Mouse (Mus musculus): ENCODE data around the gene Samd4b. TPM values are rescaled to one million over a fixed set of nuclear protein-coding genes. Genes with fewer than 3 reads are reported as not detected.
A peak's percentile ranks its signal among the peaks of the same experiment; 100 is the strongest.

Gene Samd4b
- polyA plus RNA-seq, 1 experiment from 2014 or later, result 18.5 TPM

- Histone ChIP-seq H3K9me3 (no peaks in the 10 kb centered on the region), H3K4me2 (no peak overlapping the region), H3K36me3 (no peaks in the 10 kb centered on the region), H3K9ac (no peak overlapping the region), H3K27me3 (replicated peaks) (no peaks in the 10 kb centered on the region), H3K4me1 (0 out of 2 replicates have a peak, but pooled peaks cover 3% of the 10 kb centered on the region), H3K27ac (no peak overlapping the region), H3K4me3 (replicated peaks) (no peak overlapping the region)
- 71% methylated on average over 5 of the region's 5 CpGs for WGBS
- no peak for ATAC-seq (ENCODE audit: insufficient read depth, low FRiP score, low read depth)
Measured at GRCm38 (mm10) chr7:28603136-28603535, 5.2 kb upstream of the Samd4b start.

- ATAC-seq (ENCODE audit: insufficient read depth, low FRiP score, low read depth), result no peak
- Histone ChIP-seq H3K4me3 (replicated peaks) (no peak overlapping the region), H3K9ac (no peak overlapping the region), H3K27me3 (replicated peaks) (no peaks in the 10 kb centered on the region), H3K9me3 (no peaks in the 10 kb centered on the region), H3K4me2 (no peak overlapping the region), H3K27ac (no peak overlapping the region), H3K36me3 (no peaks in the 10 kb centered on the region), H3K4me1 (peaks cover 7% of the 10 kb centered on the region)
- 20% methylated on average over 7 of the region's 7 CpGs for WGBS
Measured at GRCm38 (mm10) chr7:28601668-28602067, 3.7 kb upstream of the Samd4b start.

GRCm38 (mm10) chr7:28601029-28601428 is 3.1 kb upstream of the Samd4b start:
- H3K36me3 ChIP-seq, result no peaks in the 10 kb centered on the region
- H3K9ac ChIP-seq, result no peak overlapping the region
- 10% methylated on average over 11 of the region's 11 CpGs for WGBS
- no peak overlapping the region for H3K4me3 ChIP-seq (replicated peaks)
- H3K27ac ChIP-seq, result no peak overlapping the region
- no peak for ATAC-seq (ENCODE audit: insufficient read depth, low FRiP score, low read depth)
- no peak overlapping the region for H3K4me2 ChIP-seq
- peaks cover 13% of the 10 kb centered on the region for H3K4me1 ChIP-seq
- H3K9me3 ChIP-seq, result no peaks in the 10 kb centered on the region
- H3K27me3 ChIP-seq (replicated peaks), result no peaks in the 10 kb centered on the region

- no peak for ATAC-seq (ENCODE audit: insufficient read depth, low FRiP score, low read depth)
- Histone ChIP-seq H3K4me3 (replicated peaks) (no peak overlapping the region), H3K9ac (no peak overlapping the region), H3K36me3 (no peaks in the 10 kb centered on the region), H3K9me3 (no peaks in the 10 kb centered on the region), H3K4me1 (peaks cover 33% of the 10 kb centered on the region), H3K27me3 (replicated peaks) (no peaks in the 10 kb centered on the region), H3K4me2 (no peak overlapping the region), H3K27ac (peak overlapping the region; percentile 12; the same call in 1 of the 2 replicates)
- WGBS, result 56% methylated on average over 2 of the region's 2 CpGs
Measured at GRCm38 (mm10) chr7:28598951-28599350, 1.0 kb upstream of the Samd4b start.

- peak overlapping the region; percentile 71 for H3K4me2 ChIP-seq
- 3% methylated on average over 9 of the region's 9 CpGs for WGBS
- peak overlapping the region; percentile 68 for H3K4me3 ChIP-seq (replicated peaks)
- H3K27ac ChIP-seq, result peak overlapping the region; percentile 90
- H3K4me1 ChIP-seq, result peaks cover 50% of the 10 kb centered on the region
- peak overlapping the region; percentile 56 for H3K9ac ChIP-seq
- H3K36me3 ChIP-seq, result no peaks in the 10 kb centered on the region
- no peaks in the 10 kb centered on the region for H3K9me3 ChIP-seq
- ATAC-seq (ENCODE audit: insufficient read depth, low FRiP score, low read depth), result no peak
- H3K27me3 ChIP-seq (replicated peaks), result no peaks in the 10 kb centered on the region
Measured at GRCm38 (mm10) chr7:28597277-28597570, 720 bp downstream of the Samd4b start.

GRCm38 (mm10) chr7:28596436-28597276 is 1.3 kb downstream of the Samd4b start:
- no peaks in the 10 kb centered on the region for H3K27me3 ChIP-seq (replicated peaks)
- H3K36me3 ChIP-seq, result no peaks in the 10 kb centered on the region
- H3K9me3 ChIP-seq, result no peaks in the 10 kb centered on the region
- WGBS, result 30% methylated on average over 20 of the region's 20 CpGs
- H3K4me3 ChIP-seq (replicated peaks), result peak overlapping the region; percentile 68
- peak overlapping the region; percentile 71 for H3K4me2 ChIP-seq
- H3K4me1 ChIP-seq, result peaks cover 54% of the 10 kb centered on the region
- ATAC-seq (ENCODE audit: insufficient read depth, low FRiP score, low read depth), result peak; percentile 87
- H3K27ac ChIP-seq, result peak overlapping the region; percentile 90
- H3K9ac ChIP-seq, result peak overlapping the region; percentile 56; the same call in 1 of the 2 replicates

GRCm38 (mm10) chr7:28595751-28596435 is 2.1 kb downstream of the Samd4b start:
- Histone ChIP-seq H3K4me2 (peak overlapping the region; percentile 71), H3K27ac (peak overlapping the region; percentile 90), H3K4me3 (replicated peaks) (peak overlapping the region; percentile 68), H3K27me3 (replicated peaks) (no peaks in the 10 kb centered on the region), H3K4me1 (peaks cover 59% of the 10 kb centered on the region), H3K9me3 (no peaks in the 10 kb centered on the region), H3K9ac (no peak overlapping the region), H3K36me3 (no peaks in the 10 kb centered on the region)
- no peak for ATAC-seq (ENCODE audit: insufficient read depth, low FRiP score, low read depth)
- WGBS, result 75% methylated on average over 8 of the region's 8 CpGs

GRCm38 (mm10) chr7:28593206-28594111 is 4.5 kb downstream of the Samd4b start:
- 0 out of 2 replicates have a peak overlapping the region, but pooled peaks have one; percentile 17 for H3K27ac ChIP-seq
- H3K36me3 ChIP-seq, result no peaks in the 10 kb centered on the region
- no peak for ATAC-seq (ENCODE audit: insufficient read depth, low FRiP score, low read depth)
- H3K9ac ChIP-seq, result no peak overlapping the region
- no peaks in the 10 kb centered on the region for H3K27me3 ChIP-seq (replicated peaks)
- 39% methylated on average over 14 of the region's 14 CpGs for WGBS
- no peak overlapping the region for H3K4me3 ChIP-seq (replicated peaks)
- H3K4me1 ChIP-seq, result peaks cover 61% of the 10 kb centered on the region
- no peak overlapping the region for H3K4me2 ChIP-seq
- H3K9me3 ChIP-seq, result no peaks in the 10 kb centered on the region

- Histone ChIP-seq H3K27ac (no peak overlapping the region), H3K4me3 (replicated peaks) (no peak overlapping the region), H3K9ac (no peak overlapping the region), H3K27me3 (replicated peaks) (no peaks in the 10 kb centered on the region), H3K9me3 (no peaks in the 10 kb centered on the region), H3K36me3 (no peaks in the 10 kb centered on the region), H3K4me2 (no peak overlapping the region), H3K4me1 (peaks cover 76% of the 10 kb centered on the region)
- 71% methylated on average over 1 of the region's 1 CpGs for WGBS
- no peak for ATAC-seq (ENCODE audit: insufficient read depth, low FRiP score, low read depth)
Measured at GRCm38 (mm10) chr7:28591862-28592261, 6.1 kb downstream of the Samd4b start.

GRCm38 (mm10) chr7:28587644-28588043 is 10.3 kb downstream of the Samd4b start:
- H3K9me3 ChIP-seq, result no peaks in the 10 kb centered on the region
- no peak overlapping the region for H3K4me2 ChIP-seq
- H3K4me3 ChIP-seq (replicated peaks), result no peak overlapping the region
- no peak for ATAC-seq (ENCODE audit: insufficient read depth, low FRiP score, low read depth)
- peaks cover 67% of the 10 kb centered on the region for H3K4me1 ChIP-seq
- 0 out of 2 replicates have a peak overlapping the region, but pooled peaks have one; percentile 16 for H3K27ac ChIP-seq
- H3K36me3 ChIP-seq, result no peaks in the 10 kb centered on the region
- H3K27me3 ChIP-seq (replicated peaks), result no peaks in the 10 kb centered on the region
- H3K9ac ChIP-seq, result no peak overlapping the region

GRCm38 (mm10) chr7:28586663-28587411 is 11.1 kb downstream of the Samd4b start:
- Histone ChIP-seq H3K27ac (no peak overlapping the region), H3K4me1 (peaks cover 63% of the 10 kb centered on the region), H3K27me3 (replicated peaks) (no peaks in the 10 kb centered on the region), H3K4me3 (replicated peaks) (no peak overlapping the region), H3K9me3 (no peaks in the 10 kb centered on the region), H3K9ac (no peak overlapping the region), H3K4me2 (no peak overlapping the region), H3K36me3 (no peaks in the 10 kb centered on the region)
- WGBS, result 64% methylated on average over 6 of the region's 6 CpGs
- ATAC-seq (ENCODE audit: insufficient read depth, low FRiP score, low read depth), result no peak
